Mouse (Mus musculus): ENCODE measurements at regions not wholly inside any gene's neighbourhood (a gene's known extent, or its start where the extent isn't known, plus 50 kb on each side); places are given as distances from the start of the nearest gene placed in this dataset.

DNA sequence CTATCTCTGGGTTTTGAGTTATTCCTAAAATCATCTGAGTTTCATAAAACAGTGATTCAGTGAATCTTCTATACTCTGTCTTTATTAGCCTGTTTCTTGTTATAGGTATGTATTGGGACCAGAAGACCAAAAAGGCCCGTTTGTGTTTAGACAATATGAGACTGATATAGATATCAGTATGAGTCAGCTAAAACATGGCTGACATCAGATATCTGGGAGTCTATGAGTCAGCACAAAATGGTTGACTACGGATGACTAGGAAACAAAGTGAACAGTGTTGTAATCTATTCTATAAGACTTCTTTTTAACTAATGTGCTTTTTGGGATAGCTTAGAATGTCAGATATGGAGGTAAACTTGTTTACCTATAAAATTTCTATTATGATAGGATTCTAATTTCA lies 305.2 kb upstream of the Epha4 start:
- TF ChIP-seq POLR2A (IDR thresholded peaks at IDR 0.05; ENCODE audit: low read depth, low read length) (no peak), CTCF (IDR thresholded peaks at IDR 0.05; ENCODE audit: borderline replicate concordance, insufficient read depth, low read length) (no peak)
